Mouse (Mus musculus) stomach, postnatal 0 days (tissue): ENCODE data around the gene Catsperd.

Experiments used
- CTCF ChIP-seq: IDR thresholded peaks from 2 replicates; pipeline ENCODE4 v1.5.1; 2016; ENCODE audit warnings: antibody characterized with exemption, low read depth, mild to moderate bottlenecking, moderate library complexity
- EP300 ChIP-seq: optimal IDR thresholded peaks from 2 replicates; pipeline ENCODE3; 2016; ENCODE audit warnings: antibody characterized with exemption

DNA sequence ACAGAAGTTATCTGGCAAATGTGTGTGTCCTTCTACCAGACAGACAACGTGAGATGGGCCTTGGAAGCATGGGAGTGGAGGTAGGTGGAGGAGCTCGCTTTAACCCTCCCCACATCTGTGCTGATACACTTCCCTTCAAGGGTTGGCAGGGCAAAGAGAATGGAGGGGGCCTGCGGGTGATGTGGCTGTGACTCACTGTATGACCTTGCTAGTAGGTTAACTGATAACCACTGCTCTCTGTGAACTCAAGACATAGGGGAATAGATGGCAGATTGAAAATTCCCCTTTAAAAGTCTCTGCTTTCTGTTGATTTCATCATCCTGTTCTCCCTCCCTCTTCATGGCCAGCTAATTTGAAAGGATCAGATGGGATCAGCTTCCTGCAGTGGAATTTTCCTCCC is 2.4 kb upstream of the Catsperd start:
- no peak for TF ChIP-seq EP300
- TF ChIP-seq CTCF: no peak
